Mouse (Mus musculus): Measurements from ENCODE around the gene Acot5. TPM values are rescaled to one million over a fixed set of nuclear protein-coding genes. Genes with fewer than 3 reads are reported as not detected.
"Not testable (repeated sequence)": the region's sequence is repeated elsewhere in the genome, so short reads cannot be mapped to it uniquely, and the experiment has no call there.

The Acot5 gene
- polyA plus RNA-seq, 1 experiment from 2014 or later: 0.14 TPM

GRCm38 (mm10) chr12:84038691-84039111, 30.4 kb upstream of the Acot5 start, which contains the start of gene Gm49366:
Gene Gm49366, plus strand, starts transcription at chr12:84038935.
- Histone ChIP-seq H3K4me3 (peak within 1 kb of the TSS; percentile 44), H3K9ac (peak within 1 kb of the TSS; percentile 66), H3K4me2 (peak within 1 kb of the TSS; percentile 62), H3K9me3 (peaks cover 10% of the 10 kb centered on the region; the same call in 1 of the 2 replicates)
- peak; percentile 59; the same call in 1 of the 2 replicates for ATAC-seq (ENCODE audit: low read depth)
- H3K27me3 ChIP-seq; H3K27ac ChIP-seq (replicated peaks); H3K4me1 ChIP-seq (replicated peaks); H3K36me3 ChIP-seq: not testable (repeated sequence)
- 3% methylated on average over 39 of the region's 39 CpGs for WGBS

GRCm38 (mm10) chr12:84042248-84042647, 26.9 kb upstream of the Acot5 start:
- no peak overlapping the region for H3K9ac ChIP-seq
- ATAC-seq (ENCODE audit: low read depth): no peak
- H3K27me3 ChIP-seq: peaks cover 3% of the 10 kb centered on the region; the same call in 1 of the 2 replicates
- H3K4me3 ChIP-seq: no peak overlapping the region
- no peak overlapping the region for H3K27ac ChIP-seq (replicated peaks)
- H3K4me2 ChIP-seq: no peak overlapping the region
- H3K4me1 ChIP-seq (replicated peaks): 0 out of 2 replicates have a peak, but pooled peaks cover 3% of the 10 kb centered on the region
- H3K9me3 ChIP-seq: peaks cover 10% of the 10 kb centered on the region; the same call in 1 of the 2 replicates
- no peaks in the 10 kb centered on the region; the same call in 1 of the 2 replicates for H3K36me3 ChIP-seq
- 91% methylated on average over 5 of the region's 5 CpGs for WGBS

GRCm38 (mm10) chr12:84044045-84044444, 25.1 kb upstream of the Acot5 start:
- Histone ChIP-seq H3K9ac (no peak overlapping the region), H3K9me3 (peaks cover 23% of the 10 kb centered on the region; the same call in 1 of the 2 replicates), H3K27ac (replicated peaks) (no peak overlapping the region), H3K4me2 (no peak overlapping the region), H3K36me3 (no peaks in the 10 kb centered on the region; the same call in 1 of the 2 replicates), H3K27me3 (no peaks in the 10 kb centered on the region), H3K4me3 (no peak overlapping the region), H3K4me1 (replicated peaks) (no peaks in the 10 kb centered on the region)
- 86% methylated on average over 2 of the region's 2 CpGs for WGBS
- no peak for ATAC-seq (ENCODE audit: low read depth)

GRCm38 (mm10) chr12:84046906-84047305, 22.2 kb upstream of the Acot5 start:
- no peak overlapping the region for H3K9ac ChIP-seq
- ATAC-seq (ENCODE audit: low read depth): no peak

GRCm38 (mm10) chr12:84050744-84051143, 18.4 kb upstream of the Acot5 start:
- not testable (repeated sequence) for H3K27ac ChIP-seq (replicated peaks); H3K4me1 ChIP-seq (replicated peaks)
- 80% methylated on average over 5 of the region's 5 CpGs for whole genome bisulfite sequencing

More at GRCm38 (mm10) chr12:84046906-84047305, 22.2 kb upstream of the Acot5 start:
- H3K4me2 ChIP-seq: no peak overlapping the region
- H3K4me3 ChIP-seq: no peak overlapping the region
- H3K27me3 ChIP-seq: peaks cover 7% of the 10 kb centered on the region
- no peak overlapping the region for H3K27ac ChIP-seq (replicated peaks)
- no peaks in the 10 kb centered on the region for H3K4me1 ChIP-seq (replicated peaks)
- 94% methylated on average over 1 of the region's 1 CpGs for WGBS
- no peaks in the 10 kb centered on the region for H3K36me3 ChIP-seq
- peaks cover 13% of the 10 kb centered on the region; the same call in 1 of the 2 replicates for H3K9me3 ChIP-seq

GRCm38 (mm10) chr12:84051937-84052474, 17.1 kb upstream of the Acot5 start, which contains the start of gene Acot3:
Gene Acot3, plus strand, starts transcription at chr12:84052144.
- Histone ChIP-seq H3K27me3 (peaks cover 37% of the 10 kb centered on the region), H3K36me3 (no peaks in the 10 kb centered on the region), H3K9me3 (peaks cover 13% of the 10 kb centered on the region; the same call in 1 of the 2 replicates), H3K9ac (no peak within 1 kb of the TSS), H3K27ac (replicated peaks) (no peak within 1 kb of the TSS), H3K4me3 (peak within 1 kb of the TSS; percentile 45), H3K4me1 (replicated peaks) (peaks cover 6% of the 10 kb centered on the region), H3K4me2 (peak within 1 kb of the TSS; percentile 77)
- no peak for ATAC-seq (ENCODE audit: low read depth)
- WGBS: 86% methylated on average over 5 of the region's 5 CpGs

More at GRCm38 (mm10) chr12:84050744-84051143, 18.4 kb upstream of the Acot5 start:
- Histone ChIP-seq H3K9me3 (peaks cover 13% of the 10 kb centered on the region; the same call in 1 of the 2 replicates), H3K27me3 (peaks cover 37% of the 10 kb centered on the region)
- not testable (repeated sequence) for H3K36me3 ChIP-seq; H3K4me3 ChIP-seq; H3K4me2 ChIP-seq; ATAC-seq (ENCODE audit: low read depth); H3K9ac ChIP-seq

GRCm38 (mm10) chr12:84052609-84053008, 16.5 kb upstream of the Acot5 start:
- Histone ChIP-seq H3K9ac (no peak overlapping the region), H3K4me1 (replicated peaks) (peaks cover 6% of the 10 kb centered on the region), H3K4me3 (no peak overlapping the region), H3K27ac (replicated peaks) (no peak overlapping the region), H3K36me3 (no peaks in the 10 kb centered on the region), H3K27me3 (peaks cover 37% of the 10 kb centered on the region), H3K4me2 (peak overlapping the region; percentile 77; the same call in 1 of the 2 replicates), H3K9me3 (peaks cover 10% of the 10 kb centered on the region; the same call in 1 of the 2 replicates)
- no peak for ATAC-seq (ENCODE audit: low read depth)
- WGBS: 85% methylated on average over 7 of the region's 7 CpGs

GRCm38 (mm10) chr12:84053173-84053572, 16.0 kb upstream of the Acot5 start:
- H3K9me3 ChIP-seq: peaks cover 4% of the 10 kb centered on the region; the same call in 1 of the 2 replicates
- H3K27me3 ChIP-seq: peaks cover 37% of the 10 kb centered on the region
- H3K4me2 ChIP-seq: peak overlapping the region; percentile 77
- no peak overlapping the region for H3K27ac ChIP-seq (replicated peaks)
- peak overlapping the region; percentile 45 for H3K4me3 ChIP-seq
- WGBS: 15% methylated on average over 16 of the region's 16 CpGs
- H3K4me1 ChIP-seq (replicated peaks): peaks cover 6% of the 10 kb centered on the region
- no peak for ATAC-seq (ENCODE audit: low read depth)
- no peaks in the 10 kb centered on the region for H3K36me3 ChIP-seq
- H3K9ac ChIP-seq: peak overlapping the region; percentile 62

- Histone ChIP-seq H3K9me3 (no peaks in the 10 kb centered on the region), H3K4me2 (peak overlapping the region; percentile 77), H3K27me3 (peaks cover 37% of the 10 kb centered on the region), H3K4me3 (peak overlapping the region; percentile 45), H3K9ac (peak overlapping the region; percentile 62), H3K27ac (replicated peaks) (no peak overlapping the region), H3K4me1 (replicated peaks) (peaks cover 6% of the 10 kb centered on the region), H3K36me3 (no peaks in the 10 kb centered on the region)
- no peak for ATAC-seq (ENCODE audit: low read depth)
- 5% methylated on average over 34 of the region's 46 CpGs for WGBS
Observed at GRCm38 (mm10) chr12:84053679-84054391, 15.3 kb upstream of the Acot5 start.

GRCm38 (mm10) chr12:84060946-84061345, 8.2 kb upstream of the Acot5 start:
- H3K9ac ChIP-seq: no peak overlapping the region
- H3K36me3 ChIP-seq: no peaks in the 10 kb centered on the region
- no peak overlapping the region for H3K4me2 ChIP-seq
- ATAC-seq (ENCODE audit: low read depth): no peak
- H3K27ac ChIP-seq (replicated peaks): no peak overlapping the region
- no peak overlapping the region for H3K4me3 ChIP-seq
- no peaks in the 10 kb centered on the region for H3K4me1 ChIP-seq (replicated peaks)
- H3K27me3 ChIP-seq: peaks cover 3% of the 10 kb centered on the region; the same call in 1 of the 2 replicates
- H3K9me3 ChIP-seq: no peaks in the 10 kb centered on the region
- WGBS: 36% methylated on average over 2 of the region's 2 CpGs

GRCm38 (mm10) chr12:84062336-84062735, 6.8 kb upstream of the Acot5 start:
- no peak overlapping the region for H3K9ac ChIP-seq
- H3K4me2 ChIP-seq: no peak overlapping the region
- no peak overlapping the region for H3K4me3 ChIP-seq
- no peaks in the 10 kb centered on the region for H3K36me3 ChIP-seq
- 92% methylated on average over 20 of the region's 20 CpGs for WGBS
- no peaks in the 10 kb centered on the region for H3K4me1 ChIP-seq (replicated peaks)
- no peak overlapping the region for H3K27ac ChIP-seq (replicated peaks)
- peaks cover 11% of the 10 kb centered on the region for H3K27me3 ChIP-seq
- ATAC-seq (ENCODE audit: low read depth): no peak
- no peaks in the 10 kb centered on the region for H3K9me3 ChIP-seq

- H3K27ac ChIP-seq (replicated peaks): no peak overlapping the region
- no peak overlapping the region for H3K9ac ChIP-seq
- 73% methylated on average over 5 of the region's 5 CpGs for WGBS
- peaks cover 20% of the 10 kb centered on the region for H3K27me3 ChIP-seq
- H3K4me3 ChIP-seq: no peak overlapping the region
- H3K36me3 ChIP-seq: no peaks in the 10 kb centered on the region
- H3K9me3 ChIP-seq: no peaks in the 10 kb centered on the region
- H3K4me1 ChIP-seq (replicated peaks): no peaks in the 10 kb centered on the region
- H3K4me2 ChIP-seq: no peak overlapping the region
- no peak for ATAC-seq (ENCODE audit: low read depth)
Observed at GRCm38 (mm10) chr12:84063228-84063627, 5.9 kb upstream of the Acot5 start.
